In the genomic region with DNA sequence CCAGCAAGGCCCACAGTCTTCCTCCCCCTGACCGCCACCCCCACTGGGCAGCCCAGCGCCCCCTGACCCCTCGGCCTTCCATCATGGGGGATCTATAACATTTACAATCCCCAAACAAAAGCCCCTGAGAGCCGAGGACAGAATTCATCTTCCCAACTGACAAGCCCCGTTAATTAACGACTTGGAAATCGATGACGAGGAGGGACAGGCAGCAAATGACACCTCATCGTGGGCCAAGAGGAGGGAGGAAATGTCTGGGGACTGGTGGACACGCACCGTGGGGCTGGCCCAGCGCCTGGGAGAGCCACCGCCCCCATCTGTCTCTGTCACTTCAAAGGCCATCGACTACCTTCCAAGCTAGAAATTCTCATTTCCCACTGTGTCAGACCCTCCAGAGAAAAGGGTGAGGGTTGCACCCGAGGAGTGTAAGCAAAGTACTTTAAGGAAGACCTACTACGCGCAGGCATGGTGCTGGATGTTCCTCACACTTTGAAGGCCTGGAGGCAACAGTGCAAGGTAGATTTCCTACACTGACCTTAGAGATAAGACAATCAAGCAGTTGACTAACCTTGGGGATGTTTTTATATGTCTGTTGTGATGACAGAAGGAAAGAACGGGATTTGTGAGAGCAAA, we compare ENCODE assay signal across 27 mouse cellular contexts.
DNase-seq lines count a peak whose midpoint lies in the region; TF ChIP-seq lines count a peak whose summit lies in the region.
"Had no signal": no experiment of that assay in that cellular context is flagged by ENCODE, and none has a peak within 500 bp of the region (broad histone marks: within the 10 kb centered on the region; RNA-seq: fewer than 3 reads in every experiment).

No protein-coding gene starts in this region.

- no peak overlapping the region for H3K27ac ChIP-seq in kidney, adult 2 months (ENCODE audit: insufficient read depth, low read depth, low read length)
- H3K27ac ChIP-seq: heart, embryonic 10.5 days; heart, embryonic 15.5 days; hindbrain, embryonic 14.5 days; kidney, embryonic 15.5 days; limb, embryonic 10.5 days; limb, embryonic 15.5 days; liver, embryonic 13.5 days; midbrain, embryonic 13.5 days; stomach, postnatal 0 days had no signal

- peak; percentile 56 to 67 for DNase-seq in cerebellum, postnatal 10 days
- DNase-seq in cerebellum, adult 9-11 months, result no peak
- DNase-seq in kidney, postnatal 4 days, result peak; percentile 36 to 37
- no peak for DNase-seq in kidney, adult 2 months
- DNase-seq in embryo, embryonic 10.5 days (ENCODE audit: low spot score), result peak; percentile 52
- no peak for DNase-seq in layer of hippocampus, postnatal 10 days (ENCODE audit: low spot score in 2 of 2)
- no peak for DNase-seq in left cerebral cortex, adult 9 months (ENCODE audit: low spot score in 2 of 2)
- DNase-seq: adrenal gland, postnatal 36 days; cerebellum, adult 2 months; gastrocnemius, postnatal 25 days; heart, adult 11 months; kidney, adult 11 months; layer of hippocampus, adult 9-11 months; liver, embryonic 13.5 days; lung, adult 18-20 months; right cerebral cortex, postnatal 4 days; thymus, adult 18-20 months; thymus, postnatal 25 days had no signal

- H3K4me1 ChIP-seq in kidney, adult 2 months (ENCODE audit: control insufficient read depth, insufficient read depth, low read length), result no peaks in the 10 kb centered on the region
- H3K4me1 ChIP-seq: heart, embryonic 10.5 days; heart, embryonic 15.5 days; limb, embryonic 15.5 days had no signal

- H3K4me3 ChIP-seq in kidney, adult 2 months (ENCODE audit: insufficient read depth, low read depth, low read length), result no peak overlapping the region
- H3K4me3 ChIP-seq: heart, embryonic 10.5 days; heart, embryonic 15.5 days; kidney, embryonic 15.5 days; limb, embryonic 10.5 days; limb, embryonic 15.5 days; liver, embryonic 13.5 days; megakaryocyte, embryonic 14.5 days; midbrain, embryonic 13.5 days had no signal

- TF ChIP-seq CTCF in kidney, adult 2 months (conservative IDR thresholded peaks at IDR 0.05; ENCODE audit: insufficient read depth, insufficient read length, low read depth, low read length), result no peak

- 35% methylated on average over 18 of the region's 18 CpGs for WGBS in kidney, adult 2 months

- no peaks in the 10 kb centered on the region for H3K27me3 ChIP-seq in kidney, adult 2 months (replicated peaks; ENCODE audit: control insufficient read depth, insufficient read depth, low read length)

- TF ChIP-seq POLR2A in kidney, adult 2 months (IDR thresholded peaks at IDR 0.05; ENCODE audit: low read depth, low read length), result no peak

- no peaks in the 10 kb centered on the region for H3K36me3 ChIP-seq in kidney, adult 2 months (ENCODE audit: control insufficient read depth, insufficient read depth, low read length)
- H3K36me3 ChIP-seq: heart, embryonic 10.5 days; heart, embryonic 15.5 days; kidney, embryonic 15.5 days; limb, embryonic 10.5 days; limb, embryonic 15.5 days; liver, embryonic 13.5 days; midbrain, embryonic 13.5 days had no signal

Comparison
In these comparisons a context has a peak if more than half of its experiments do, and no peak if none do; other contexts are left out.
1. DNase-seq: peak in cerebellum, postnatal 10 days (2 of 2), kidney, postnatal 4 days (2 of 2) and embryo, embryonic 10.5 days (single experiment); none in cerebellum, adult 9-11 months (single experiment), kidney, adult 2 months (single experiment), layer of hippocampus, postnatal 10 days (0 of 2) and left cerebral cortex, adult 9 months (0 of 2).